In genomic region chr10:121365781-121366272, GRCm38 (mm10) we compare ENCODE assay signal across 8 mouse cellular contexts. TPM values are rescaled to one million over a fixed set of nuclear protein-coding genes. Genes with fewer than 3 reads are reported as not detected.
DNase-seq lines count a peak whose midpoint lies in the region; ATAC-seq and TF ChIP-seq lines count a peak whose summit lies in the region.

No protein-coding gene starts in this region.

- WGBS in hindbrain, embryonic 14.5 days: 13% methylated on average over 9 of the region's 9 CpGs
- WGBS in liver, embryonic 13.5 days (ENCODE audit: insufficient replicate concordance): 3% methylated on average over 9 of the region's 9 CpGs
- WGBS in neural tube, embryonic 12.5 days: 17% methylated on average over 9 of the region's 9 CpGs

- TF ChIP-seq POLR2A in embryonic fibroblast, embryonic 13.5 days (IDR thresholded peaks at IDR 0.05; ENCODE audit: low read depth, low read length): no peak

- TF ChIP-seq CTCF in embryonic fibroblast, embryonic 13.5 days (IDR thresholded peaks at IDR 0.05; ENCODE audit: borderline replicate concordance, insufficient read depth, low read length): no peak

- DNase-seq in thymus, postnatal 25 days: peak; percentile 8
- no peak for DNase-seq in thymus, postnatal 14 days
- no peak for DNase-seq in hindbrain, embryonic 14.5 days (ENCODE audit: low spot score)
- no peak for DNase-seq in liver, embryonic 13.5 days
- no peak for DNase-seq in right cerebral cortex, postnatal 25 days
- DNase-seq in layer of hippocampus, postnatal 10 days (ENCODE audit: low spot score in 2 of 2): no peak

- H3K4me1 ChIP-seq in embryonic fibroblast, embryonic 13.5 days (ENCODE audit: control insufficient read depth, insufficient read depth, low read length): peaks cover 4% of the 10 kb centered on the region; the same call in 1 of the 2 replicates
- H3K4me1 ChIP-seq in hindbrain, embryonic 14.5 days (replicated peaks; ENCODE audit: control insufficient read depth, insufficient read depth, low read length): peaks cover 19% of the 10 kb centered on the region
- peaks cover 48% of the 10 kb centered on the region for H3K4me1 ChIP-seq in liver, embryonic 13.5 days (replicated peaks)
- H3K4me1 ChIP-seq in neural tube, embryonic 12.5 days: peaks cover 25% of the 10 kb centered on the region

- peak overlapping the region; percentile 92 for H3K9ac ChIP-seq in hindbrain, embryonic 14.5 days
- peak overlapping the region; percentile 82 for H3K9ac ChIP-seq in liver, embryonic 13.5 days
- peak overlapping the region; percentile 89; the same call in 1 of the 2 replicates for H3K9ac ChIP-seq in neural tube, embryonic 12.5 days

- no peak for ATAC-seq in hindbrain, embryonic 14.5 days (ENCODE audit: low FRiP score)
- no peak; the same call in 1 of the 2 replicates for ATAC-seq in liver, embryonic 13.5 days (ENCODE audit: low read depth)
- no peak for ATAC-seq in neural tube, embryonic 12.5 days (ENCODE audit: low FRiP score, low read depth)

- no peaks in the 10 kb centered on the region; the same call in 1 of the 2 replicates for H3K36me3 ChIP-seq in hindbrain, embryonic 14.5 days (replicated peaks; ENCODE audit: control insufficient read depth, insufficient read depth)
- H3K36me3 ChIP-seq in liver, embryonic 13.5 days: peaks cover 9% of the 10 kb centered on the region; the same call in 1 of the 2 replicates
- H3K36me3 ChIP-seq in neural tube, embryonic 12.5 days: peaks cover 7% of the 10 kb centered on the region; the same call in 1 of the 2 replicates

- peak overlapping the region; percentile 51 for H3K27ac ChIP-seq in embryonic fibroblast, embryonic 13.5 days (ENCODE audit: insufficient read depth, low read length)
- H3K27ac ChIP-seq in hindbrain, embryonic 14.5 days: no peak overlapping the region
- H3K27ac ChIP-seq in liver, embryonic 13.5 days: peak overlapping the region; percentile 40
- H3K27ac ChIP-seq in neural tube, embryonic 12.5 days: no peak overlapping the region

- peak overlapping the region; percentile 76 for H3K4me2 ChIP-seq in hindbrain, embryonic 14.5 days (replicated peaks)
- H3K4me2 ChIP-seq in liver, embryonic 13.5 days: peak overlapping the region; percentile 92
- peak overlapping the region; percentile 97 for H3K4me2 ChIP-seq in neural tube, embryonic 12.5 days (replicated peaks)

- H3K9me3 ChIP-seq in hindbrain, embryonic 14.5 days (ENCODE audit: control insufficient read depth, low read length): no peaks in the 10 kb centered on the region
- no peaks in the 10 kb centered on the region for H3K9me3 ChIP-seq in liver, embryonic 13.5 days (replicated peaks)
- no peaks in the 10 kb centered on the region for H3K9me3 ChIP-seq in neural tube, embryonic 12.5 days

- peak overlapping the region; percentile 79 for H3K4me3 ChIP-seq in embryonic fibroblast, embryonic 13.5 days (ENCODE audit: insufficient read depth, low read length)
- H3K4me3 ChIP-seq in hindbrain, embryonic 14.5 days (replicated peaks; ENCODE audit: low read length): peak overlapping the region; percentile 100
- peak overlapping the region; percentile 75 for H3K4me3 ChIP-seq in liver, embryonic 13.5 days (replicated peaks)
- peak overlapping the region; percentile 93 for H3K4me3 ChIP-seq in neural tube, embryonic 12.5 days

- H3K27me3 ChIP-seq in hindbrain, embryonic 14.5 days (ENCODE audit: control insufficient read depth, insufficient read depth, low read length): no peaks in the 10 kb centered on the region
- H3K27me3 ChIP-seq in liver, embryonic 13.5 days: no peaks in the 10 kb centered on the region
- H3K27me3 ChIP-seq in neural tube, embryonic 12.5 days (replicated peaks): no peaks in the 10 kb centered on the region

RNA-seq across cellular contexts. Expression of gene Gns, which starts 0.9 kb away (rescaled TPM):
- 137 and 165 TPM in 2 replicates for polyA plus RNA-seq in embryonic fibroblast, embryonic 13.5 days (2011; ENCODE audit: insufficient read length, low read depth, missing spikeins)
- polyA plus RNA-seq in hindbrain, embryonic 14.5 days (2014; fragmentation: Nextera tagmentation; extraction: Ambion mirVana): 53.1 and 54.3 TPM in 2 replicates
- 13.0 and 16.5 TPM in 2 replicates for polyA plus RNA-seq in liver, embryonic 13.5 days (2015; fragmentation: Nextera tagmentation; extraction: Ambion mirVana)
- polyA plus RNA-seq in neural tube, embryonic 12.5 days (2016; fragmentation: Nextera tagmentation; extraction: Ambion mirVana): 47.7 and 54.4 TPM in 2 replicates
- total RNA-seq in layer of hippocampus, postnatal 10 days (2021): 10 to 100 TPM; 75.8 to 79.0 TPM

RNA-seq across cellular contexts. Expression of gene Tbc1d30, which starts 14.7 kb away (rescaled TPM):
- polyA plus RNA-seq in embryonic fibroblast, embryonic 13.5 days (2011; ENCODE audit: insufficient read length, low read depth, missing spikeins): 0.23 and 0.32 TPM in 2 replicates
- 24.8 and 26.6 TPM in 2 replicates for polyA plus RNA-seq in hindbrain, embryonic 14.5 days (2014; fragmentation: Nextera tagmentation; extraction: Ambion mirVana)
- 0.14 and 0.15 TPM in 2 replicates for polyA plus RNA-seq in liver, embryonic 13.5 days (2015; fragmentation: Nextera tagmentation; extraction: Ambion mirVana)
- polyA plus RNA-seq in neural tube, embryonic 12.5 days (2016; fragmentation: Nextera tagmentation; extraction: Ambion mirVana): 8.1 and 9.0 TPM in 2 replicates
- 10 to 100 TPM; 42.0 to 44.1 TPM for total RNA-seq in layer of hippocampus, postnatal 10 days (2021)

Comparison
In these comparisons a context has a peak if more than half of its experiments do, and no peak if none do; other contexts are left out.
1. H3K27ac ChIP-seq: peak in embryonic fibroblast, embryonic 13.5 days (single experiment) and liver, embryonic 13.5 days (single experiment); none in hindbrain, embryonic 14.5 days (single experiment) and neural tube, embryonic 12.5 days (single experiment).
2. Peak in every context shown above with its lines, with median percentiles within 50 percentile points of each other: H3K4me3 ChIP-seq, H3K4me2 ChIP-seq and H3K9ac ChIP-seq.